In genomic region chr16:32873366-32873765, GRCm38 (mm10) we compare ENCODE assay signal across 22 mouse cellular contexts. TPM values are rescaled to one million over a fixed set of nuclear protein-coding genes. Genes with fewer than 3 reads are reported as not detected.
DNase-seq lines count a peak whose midpoint lies in the region; ATAC-seq and TF ChIP-seq lines count a peak whose summit lies in the region.
"Had no signal": no experiment of that assay in that cellular context is flagged by ENCODE, and none has a peak within 500 bp of the region (broad histone marks: within the 10 kb centered on the region; RNA-seq: fewer than 3 reads in every experiment).

No protein-coding gene starts in this region.

- TF ChIP-seq CTCF in small intestine, adult 2 months (IDR thresholded peaks at IDR 0.05; ENCODE audit: extremely low read depth, insufficient read length, insufficient replicate concordance, low read depth, low read length), result no peak

- ATAC-seq in erythroid progenitor cell, adult 5-6 weeks (replicated peaks; ENCODE audit: low FRiP score, poor library complexity, severe bottlenecking), result no peak
- ATAC-seq: activated CD4-positive, CD25-positive, alpha-beta regulatory T cell, adult 4 months; forebrain, embryonic 16.5 days; Patski had no signal

- DNase-seq in kidney, adult 9 months, result peak; percentile 50
- DNase-seq in kidney, postnatal 10 days, result no peak
- peak; percentile 48 to 54 for DNase-seq in spleen, postnatal 36 days (ENCODE audit: low spot score in 2 of 2)
- DNase-seq in spleen, adult 18-20 months, result no peak
- DNase-seq in thymus, postnatal 25 days, result no peak
- DNase-seq: adrenal gland, postnatal 14 days; cerebellum, adult 11-12 months; cerebellum, adult 9-10 months; cerebellum, postnatal 25 days; gastrocnemius, postnatal 10 days; heart, adult 18-20 months; heart, postnatal 14 days had no signal

- no peak for TF ChIP-seq POLR2A in small intestine, adult 2 months (IDR thresholded peaks at IDR 0.05; ENCODE audit: low read depth, low read length)

- H3K36me3 ChIP-seq in small intestine, adult 2 months (ENCODE audit: control insufficient read depth, insufficient read depth, low read length), result no peaks in the 10 kb centered on the region
- H3K36me3 ChIP-seq: embryonic facial prominence, embryonic 12.5 days; forebrain, embryonic 12.5 days; heart, embryonic 15.5 days; hindbrain, embryonic 10.5 days had no signal

- peaks cover 3% of the 10 kb centered on the region; the same call in 1 of the 2 replicates for H3K4me1 ChIP-seq in small intestine, adult 2 months (ENCODE audit: control insufficient read depth, insufficient read depth, insufficient read length, low read length)
- H3K4me1 ChIP-seq: embryonic facial prominence, embryonic 12.5 days had no signal

- H3K27ac ChIP-seq in small intestine, adult 2 months (ENCODE audit: insufficient read depth, low read depth, low read length), result peak overlapping the region; percentile 31; the same call in 1 of the 2 replicates
- H3K27ac ChIP-seq: embryonic facial prominence, embryonic 12.5 days; forebrain, embryonic 12.5 days; heart, embryonic 15.5 days; hindbrain, embryonic 10.5 days had no signal

- no peaks in the 10 kb centered on the region for H3K27me3 ChIP-seq in small intestine, adult 2 months (ENCODE audit: control insufficient read depth, insufficient read depth, low read length)
- H3K27me3 ChIP-seq: CH12.LX; embryonic facial prominence, embryonic 12.5 days; forebrain, embryonic 12.5 days; heart, embryonic 15.5 days; Patski had no signal

- no peak overlapping the region for H3K4me3 ChIP-seq in small intestine, adult 2 months (ENCODE audit: low read depth, low read length)
- H3K4me3 ChIP-seq: embryonic facial prominence, embryonic 12.5 days; forebrain, embryonic 12.5 days; heart, embryonic 15.5 days; hindbrain, embryonic 10.5 days had no signal

- 46% methylated on average over 3 of the region's 3 CpGs for WGBS in small intestine, adult 2 months

RNA-seq across cellular contexts. Expression of gene Fyttd1, which starts 3.9 kb away (rescaled TPM):
- 0.66 and 0.93 TPM in 2 replicates for polyA plus RNA-seq in small intestine, adult 2 months (2012; rRNA removed)
- total RNA-seq in erythroid progenitor cell, adult 5-6 weeks (2015; ENCODE audit: low replicate concordance), result 5.8 and 11.3 TPM in 2 replicates
- total RNA-seq in erythroid progenitor cell, adult 5-6 weeks (2017; ENCODE audit: low replicate concordance), result 7.4 and 19.7 TPM in 2 replicates

RNA-seq across cellular contexts. Expression of gene Rubcn, which starts 4.2 kb away (rescaled TPM):
- polyA plus RNA-seq in small intestine, adult 2 months (2012; rRNA removed), result 15.1 and 28.5 TPM in 2 replicates
- 6.5 and 13.0 TPM in 2 replicates for total RNA-seq in erythroid progenitor cell, adult 5-6 weeks (2015; ENCODE audit: low replicate concordance)
- total RNA-seq in erythroid progenitor cell, adult 5-6 weeks (2017; ENCODE audit: low replicate concordance), result 6.0 and 7.9 TPM in 2 replicates

RNA-seq across cellular contexts. Expression of gene Lrch3, which starts 40.5 kb away (rescaled TPM):
- polyA plus RNA-seq in small intestine, adult 2 months (2012; rRNA removed), result 5.9 and 12.7 TPM in 2 replicates
- total RNA-seq in erythroid progenitor cell, adult 5-6 weeks (2015; ENCODE audit: low replicate concordance), result 12.6 and 17.6 TPM in 2 replicates
- total RNA-seq in erythroid progenitor cell, adult 5-6 weeks (2017; ENCODE audit: low replicate concordance), result 19.9 and 22.3 TPM in 2 replicates

Comparison
In these comparisons a context has a peak if more than half of its experiments do, and no peak if none do; other contexts are left out.
1. DNase-seq: peak in kidney, adult 9 months (single experiment) and spleen, postnatal 36 days (2 of 2); none in kidney, postnatal 10 days (single experiment), spleen, adult 18-20 months (0 of 2) and thymus, postnatal 25 days (single experiment).